Mouse (Mus musculus) liver, embryonic 18 days (tissue): ENCODE results near the gene Rnf183. TPM values are rescaled to one million over a fixed set of nuclear protein-coding genes. Genes with fewer than 3 reads are reported as not detected.

Source experiments
- polyA plus RNA-seq: library from polyadenylated mRNA; depleted of rRNA; stranded (reverse); fragments of >200 nt; gene quantifications from 2 replicates; pipeline ENCODE4 v1.2.3, GENCODE M21; 2012; rRNA removed

Rnf183 gene
- polyA plus RNA-seq: not detected in 2 replicates

GRCm38 (mm10) chr4:62435081-62435480 is at the start of gene Rnf183:
Gene Rnf183 (minus strand): TSS chr4:62435252.

GRCm38 (mm10) chr4:62479937-62480708 is 45.1 kb upstream of the Rnf183 start, which contains the start of gene Bspry:
Gene Bspry (plus strand): TSS chr4:62480053.

GRCm38 (mm10) chr4:62470598-62471051 is 35.6 kb upstream of the Rnf183 start, which contains the start of gene Wdr31:
Gene Wdr31 (minus strand): TSS chr4:62470896.

GRCm38 (mm10) chr4:62408601-62409282 is 26.3 kb downstream of the Rnf183 start, which contains the start of the genes Cdc26 and Prpf4:
Gene Cdc26 (minus strand): TSS chr4:62408642.
Gene Prpf4 (plus strand): TSS chr4:62408797.

Other genes starting within 250 kb of the Rnf183 start
- 0.35 and 0.43 TPM in 2 replicates for gene Zfp37, start 204.2 kb downstream of the Rnf183 start, polyA plus RNA-seq
- 10.7 and 13.0 TPM in 2 replicates for gene Slc31a2, start 172.7 kb downstream of the Rnf183 start, polyA plus RNA-seq
- 12.3 and 14.7 TPM in 2 replicates for gene Fkbp15, start 74.7 kb downstream of the Rnf183 start, polyA plus RNA-seq
- gene Slc31a1, start 74.5 kb downstream of the Rnf183 start, polyA plus RNA-seq: 47.5 and 50.3 TPM in 2 replicates
- gene Cdc26, start 26.6 kb downstream of the Rnf183 start, polyA plus RNA-seq: 38.3 and 38.5 TPM in 2 replicates
- gene Prpf4, start 26.5 kb downstream of the Rnf183 start, polyA plus RNA-seq: 5.7 and 5.8 TPM in 2 replicates
- 0.37 and 0.41 TPM in 2 replicates for gene Wdr31, start 35.6 kb upstream of the Rnf183 start, polyA plus RNA-seq
- 0.19 and 0.26 TPM in 2 replicates for gene Bspry, start 44.8 kb upstream of the Rnf183 start, polyA plus RNA-seq
- gene Hdhd3, start 68.2 kb upstream of the Rnf183 start, polyA plus RNA-seq: 11.5 and 12.4 TPM in 2 replicates
- gene Alad, start 84.7 kb upstream of the Rnf183 start, polyA plus RNA-seq: 130 and 133 TPM in 2 replicates
- gene Pole3, start 89.8 kb upstream of the Rnf183 start, polyA plus RNA-seq: 19.8 and 20.6 TPM in 2 replicates
- gene 4933430I17Rik, start 90.1 kb upstream of the Rnf183 start, polyA plus RNA-seq: 0.06 and 0.09 TPM in 2 replicates
- 5.3 and 5.4 TPM in 2 replicates for gene Rgs3, start 124.6 kb upstream of the Rnf183 start, polyA plus RNA-seq